Mouse (Mus musculus): Measurements from ENCODE around the gene Ccdc115.
"Not testable (repeated sequence)": the region's sequence is repeated elsewhere in the genome, so short reads cannot be mapped to it uniquely, and the experiment has no call there.

Ccdc115 gene

DNA sequence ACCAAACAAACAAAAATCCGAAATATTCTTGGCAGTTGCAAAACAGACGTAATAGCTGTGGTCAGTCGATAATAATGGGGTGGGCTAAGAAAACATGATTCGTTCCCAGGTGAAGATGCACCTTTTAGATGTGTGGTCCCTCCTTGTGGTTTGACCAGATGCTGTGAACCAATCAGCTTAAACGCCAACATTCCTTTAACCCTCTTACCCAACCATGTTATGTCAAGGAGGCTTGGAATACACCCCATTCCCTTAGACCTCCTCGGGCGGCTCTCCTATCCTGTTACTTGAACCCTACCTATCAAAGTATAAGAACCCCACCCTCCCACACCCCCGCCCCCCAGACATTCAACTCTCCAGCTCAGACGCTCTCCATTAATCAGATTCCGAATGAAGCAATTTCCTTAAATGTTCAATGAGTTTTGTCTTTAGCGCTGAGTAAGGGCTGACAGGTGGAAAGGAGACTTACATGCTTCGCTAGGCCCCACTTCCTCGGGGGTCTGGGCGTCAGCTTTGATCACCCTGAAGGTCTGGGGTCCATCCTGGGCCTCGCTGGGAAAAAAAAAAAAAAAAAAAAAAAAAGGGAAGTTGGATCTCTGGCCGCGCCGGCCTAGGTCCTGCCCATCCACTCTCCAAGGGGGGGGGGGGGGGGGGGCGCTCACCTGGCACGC, 956 bp downstream of the Ccdc115 start:
- DNase-seq = no peak

DNA sequence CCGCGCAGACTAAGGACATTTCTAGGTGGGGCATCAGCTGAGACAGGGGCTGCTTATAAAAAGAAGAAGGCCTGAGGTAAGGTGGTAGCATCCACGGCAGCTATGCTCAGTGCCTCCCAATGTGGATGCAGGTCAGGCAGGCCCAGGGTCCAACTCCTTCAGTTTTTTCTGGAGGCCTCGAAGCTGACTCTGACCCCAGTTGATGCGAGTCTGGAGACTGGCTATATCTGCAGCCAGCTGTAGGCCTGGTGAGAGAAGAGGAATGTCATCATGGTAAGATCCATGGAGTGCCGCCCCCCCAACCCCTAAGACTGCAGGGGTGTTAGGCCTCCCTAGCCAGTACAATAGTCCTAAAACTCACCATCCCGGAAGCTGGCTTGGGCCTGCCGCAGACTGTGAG, 2.1 kb downstream of the Ccdc115 start:
- not testable (repeated sequence) for DNase-seq

- DNase-seq = no peak
Observed at GRCm38 (mm10) chr1:34436374-34436773, 3.1 kb downstream of the Ccdc115 start.

- DNase-seq = no peak
Observed at GRCm38 (mm10) chr1:34435371-34436120, 3.9 kb downstream of the Ccdc115 start.

DNA sequence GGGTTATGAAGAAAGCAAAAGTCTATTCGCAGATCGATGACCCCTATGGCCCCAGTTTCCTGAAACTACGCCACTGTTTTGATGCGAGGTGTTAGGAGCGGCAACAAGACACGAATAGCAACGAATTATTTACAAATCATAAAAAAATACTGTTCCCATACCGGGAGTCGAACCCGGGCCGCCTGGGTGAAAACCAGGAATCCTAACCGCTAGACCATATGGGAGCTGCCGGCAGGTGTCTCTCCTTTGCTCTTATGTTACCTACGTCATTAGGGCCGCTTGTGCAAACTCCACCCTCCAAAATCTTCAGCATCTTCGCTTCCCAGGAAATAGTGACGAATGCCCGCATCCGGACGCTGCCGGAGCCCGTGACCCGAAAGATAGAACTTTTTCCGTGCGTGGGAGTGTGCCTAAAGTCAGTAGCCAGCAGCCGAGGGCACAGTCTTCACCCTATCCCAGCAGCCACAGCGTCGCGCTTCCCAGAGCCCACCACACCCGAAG, 4.8 kb downstream of the Ccdc115 start:
- DNase-seq = peak; percentile 91 to 92

DNA sequence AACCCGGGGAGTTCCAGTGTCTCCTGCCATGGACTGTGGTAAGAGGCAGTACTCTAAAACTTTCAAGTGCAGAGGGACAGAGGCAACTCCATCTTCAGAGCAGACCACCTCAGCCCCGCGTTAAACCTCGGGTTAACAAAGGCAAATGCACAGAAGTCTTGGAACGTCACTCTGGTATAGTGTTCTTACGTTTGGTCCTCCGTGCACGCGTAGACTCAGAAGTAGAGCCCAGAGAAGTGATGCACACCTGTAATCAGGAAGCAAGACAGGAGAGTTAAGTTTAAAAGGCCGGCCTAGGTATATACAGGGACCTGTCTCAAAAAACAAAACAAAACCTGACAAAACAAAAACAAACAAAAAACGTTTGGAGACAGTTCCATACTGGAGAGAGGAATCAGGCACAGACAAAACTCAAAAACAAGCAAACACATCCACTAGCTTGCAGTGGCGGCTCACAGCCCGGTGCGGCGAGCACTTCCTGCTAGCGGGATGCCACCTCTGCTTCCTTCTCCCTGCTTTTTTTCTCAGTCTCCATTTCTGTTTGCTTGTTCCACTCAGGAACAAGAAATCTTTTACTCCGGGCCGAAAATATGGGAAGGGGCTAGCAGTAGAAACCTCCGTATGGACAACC, 5.5 kb downstream of the Ccdc115 start:
- DNase-seq = peak; percentile 36 to 56

DNA sequence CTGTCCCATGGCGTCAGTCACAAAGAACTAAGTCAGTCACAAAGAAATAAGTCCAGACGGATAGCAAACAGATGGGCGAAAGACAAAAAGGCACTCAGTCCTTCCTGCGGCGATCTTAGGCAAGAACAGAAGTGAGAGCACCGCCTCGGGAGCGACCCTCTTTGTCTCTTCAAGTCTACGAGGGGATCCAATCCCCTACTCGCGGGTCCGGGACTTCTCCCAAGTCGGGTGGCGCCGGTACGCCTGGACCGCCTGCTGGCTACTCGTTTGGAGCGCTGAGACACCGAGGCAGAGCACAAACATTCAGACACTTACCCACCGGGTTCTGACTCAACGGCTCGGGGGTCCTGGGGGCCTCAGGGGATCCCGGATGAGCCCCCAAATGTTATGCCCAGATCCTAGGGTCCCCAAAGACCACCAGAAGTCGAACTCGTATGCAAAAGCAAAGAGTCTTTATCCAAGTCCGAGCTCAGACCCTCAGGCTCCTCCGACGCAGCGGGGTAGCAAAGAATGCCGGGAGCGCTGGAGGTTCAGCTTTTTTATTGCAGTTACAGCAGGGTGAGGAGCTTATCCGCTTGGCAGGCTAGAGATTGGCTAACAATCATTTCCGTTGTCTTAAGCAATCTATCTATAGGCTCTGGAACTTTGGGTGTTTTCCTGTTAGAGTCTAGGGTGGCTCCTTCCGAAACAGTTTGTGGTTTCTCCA, 6.5 kb downstream of the Ccdc115 start:
- DNase-seq = peak; percentile 56 to 70

- peak; percentile 62 to 71 for DNase-seq
Observed at GRCm38 (mm10) chr1:34432411-34432775, 7.1 kb downstream of the Ccdc115 start.

GRCm38 (mm10) chr1:34431431-34431830, 8.0 kb downstream of the Ccdc115 start:
- no peak for DNase-seq

GRCm38 (mm10) chr1:34430981-34431380, 8.5 kb downstream of the Ccdc115 start:
- no peak for DNase-seq

- DNase-seq = no peak
Observed at GRCm38 (mm10) chr1:34429281-34429680, 10.2 kb downstream of the Ccdc115 start.

DNA sequence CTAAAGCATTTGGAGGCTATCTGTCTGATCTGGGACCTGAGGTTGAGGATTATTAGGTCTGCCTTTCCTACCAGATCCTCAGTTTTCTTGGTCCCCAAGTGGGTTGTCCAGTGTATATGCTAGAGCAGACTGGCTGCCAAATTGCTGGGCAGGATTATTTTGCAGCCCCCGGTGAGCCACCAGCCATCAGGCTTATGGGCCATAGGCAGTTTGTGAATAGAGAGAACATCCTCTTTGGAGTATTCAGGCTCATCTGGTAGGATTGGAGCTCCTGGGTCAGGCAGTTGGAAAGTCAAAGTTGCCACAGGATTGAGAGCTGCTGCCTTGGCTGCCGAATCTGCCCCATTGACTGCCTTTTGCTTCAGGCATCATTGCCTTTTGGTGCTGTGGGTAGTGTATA, 11.0 kb downstream of the Ccdc115 start:
- DNase-seq = no peak

DNA sequence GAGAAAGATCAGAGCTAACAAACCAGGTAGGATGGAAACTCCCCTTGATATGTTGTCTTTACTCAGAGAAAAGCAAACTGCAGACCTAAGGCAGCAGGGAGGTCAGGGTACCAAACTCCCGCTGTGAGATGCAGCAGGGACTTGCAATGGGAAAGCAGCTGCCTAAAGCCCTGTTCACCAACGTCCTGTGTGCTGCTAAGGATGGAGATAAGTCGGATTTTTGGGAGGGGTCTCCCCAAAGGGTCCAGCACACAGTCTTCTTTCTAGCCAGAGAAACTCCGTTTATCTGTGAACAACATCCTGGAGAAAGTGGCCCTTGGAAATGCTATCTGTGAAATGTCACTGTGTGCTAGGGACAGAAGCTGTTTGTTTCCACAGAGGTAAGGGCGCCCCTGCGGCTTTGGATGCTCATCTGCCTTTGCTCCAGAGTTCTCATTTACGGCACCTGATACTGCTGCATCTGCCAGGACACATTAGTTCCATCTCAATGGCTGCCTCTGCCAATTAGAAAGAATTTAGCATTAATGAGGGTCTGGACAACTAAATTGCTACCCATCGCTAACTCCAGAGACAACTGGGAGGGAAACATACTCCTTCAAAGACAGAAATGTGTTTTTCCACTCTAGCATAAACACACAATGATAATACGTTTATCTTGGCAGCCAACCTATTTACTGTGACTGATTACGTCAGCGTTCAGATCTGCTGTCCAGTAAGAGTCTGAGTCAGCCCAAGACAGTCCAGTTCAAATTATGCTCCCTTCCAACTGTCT, 40.1 kb downstream of the Ccdc115 start:
- no peak for DNase-seq

DNA sequence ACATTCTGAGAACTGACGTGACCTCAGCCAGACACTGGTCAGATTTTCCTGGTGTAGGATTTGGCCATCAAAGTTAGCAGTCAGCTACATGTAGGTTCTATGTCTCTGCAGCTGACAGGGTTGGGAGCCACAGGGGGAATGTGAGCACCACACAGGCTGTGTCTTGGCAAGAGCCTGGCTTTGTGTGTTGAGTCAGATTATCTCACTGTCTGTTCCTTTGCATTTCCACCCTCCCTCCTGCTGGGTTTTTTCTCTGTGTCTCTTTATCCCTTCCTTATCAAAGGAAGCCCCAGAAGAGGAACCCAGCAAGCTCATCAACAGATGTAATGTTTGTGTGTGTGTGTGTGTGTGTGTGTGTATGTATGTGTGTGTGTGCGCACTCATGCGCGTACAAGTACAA, 43.2 kb downstream of the Ccdc115 start:
- no peak for DNase-seq

DNA sequence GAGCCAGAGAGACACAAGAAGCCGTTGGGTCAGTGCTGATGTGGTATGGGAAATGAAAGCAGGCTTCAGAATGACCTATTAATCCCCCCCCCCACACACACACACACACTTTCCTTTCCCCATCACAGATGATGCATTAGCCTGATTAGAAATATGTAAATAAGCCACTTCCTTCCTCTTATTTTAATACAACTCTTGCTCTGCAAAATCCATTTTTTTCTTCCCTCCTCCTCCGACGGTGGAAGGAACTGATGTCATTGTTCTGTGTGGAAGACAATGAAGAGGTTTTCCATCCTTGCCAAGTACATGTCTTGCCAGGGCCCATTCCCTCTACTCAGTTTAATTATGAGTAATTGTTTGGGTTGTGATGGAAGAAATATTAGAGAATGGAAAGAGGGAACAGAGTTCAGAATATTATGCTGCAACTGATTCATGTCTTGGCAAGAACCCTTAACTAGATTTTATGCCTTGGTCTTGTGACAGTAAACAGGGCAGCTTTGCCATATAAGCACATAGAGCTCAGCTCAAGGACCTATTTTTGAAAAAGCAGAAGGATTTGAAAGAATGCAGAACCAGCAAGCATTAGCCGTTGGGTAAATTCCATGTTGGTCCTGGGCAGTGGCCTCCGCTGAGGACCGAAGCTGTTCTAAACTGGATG, 50.1 kb downstream of the Ccdc115 start:
- DNase-seq = peak in 1 of 2 experiments; percentile 31

GRCm38 (mm10) chr1:34388849-34389233, 50.6 kb downstream of the Ccdc115 start:
- DNase-seq = no peak

GRCm38 (mm10) chr1:34387346-34388327, 51.8 kb downstream of the Ccdc115 start:
- DNase-seq = peak in 1 of 2 experiments; percentile 8
